Mouse (Mus musculus): Measurements from ENCODE around the gene Ccdc142. TPM values are rescaled to one million over a fixed set of nuclear protein-coding genes. Genes with fewer than 3 reads are reported as not detected.

Gene Ccdc142
- polyA plus RNA-seq, 1 experiment from 2014 or later: 3.0 TPM

- Histone ChIP-seq H3K4me2 (peak overlapping the region; percentile 62), H3K27me3 (peaks cover 25% of the 10 kb centered on the region), H3K27ac (peak overlapping the region; percentile 94), H3K4me3 (peak overlapping the region; percentile 43), H3K9ac (peak overlapping the region; percentile 76), H3K4me1 (replicated peaks) (peaks cover 46% of the 10 kb centered on the region), H3K9me3 (no peaks in the 10 kb centered on the region), H3K36me3 (no peaks in the 10 kb centered on the region)
- peak; percentile 74 for ATAC-seq (ENCODE audit: low FRiP score)
- under 1% methylated on average over 24 of the region's 26 CpGs for WGBS
Observed at GRCm38 (mm10) chr6:83136881-83137575, 35.6 kb downstream of the Ccdc142 start.

DNA sequence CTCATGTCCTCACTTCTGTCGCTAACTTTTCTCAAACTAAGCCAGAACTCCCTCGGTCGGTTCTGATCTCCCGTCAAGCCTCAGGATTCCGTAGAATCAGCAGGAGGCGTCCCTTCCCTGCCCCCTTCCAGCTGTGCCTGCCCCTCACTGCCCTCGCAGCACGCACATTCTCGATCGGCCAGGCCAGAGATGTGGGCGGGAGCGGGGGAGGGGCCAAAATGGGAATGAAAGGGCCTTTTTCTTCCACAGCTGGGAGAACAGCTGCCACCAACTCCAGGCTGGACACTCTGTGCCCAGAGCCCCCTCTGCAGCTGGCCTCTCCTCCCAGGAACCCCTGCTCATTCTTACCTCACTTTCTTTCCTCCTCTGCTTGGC lies 36.2 kb downstream of the Ccdc142 start:
- 1% methylated on average over 12 of the region's 12 CpGs for WGBS
- peak; percentile 55 for ATAC-seq (ENCODE audit: low FRiP score)
- Histone ChIP-seq H3K9me3 (no peaks in the 10 kb centered on the region), H3K4me1 (replicated peaks) (peaks cover 51% of the 10 kb centered on the region), H3K27me3 (peaks cover 25% of the 10 kb centered on the region), H3K4me2 (peak overlapping the region; percentile 62), H3K9ac (peak overlapping the region; percentile 76), H3K4me3 (peak overlapping the region; percentile 43), H3K27ac (peak overlapping the region; percentile 94), H3K36me3 (no peaks in the 10 kb centered on the region)

DNA sequence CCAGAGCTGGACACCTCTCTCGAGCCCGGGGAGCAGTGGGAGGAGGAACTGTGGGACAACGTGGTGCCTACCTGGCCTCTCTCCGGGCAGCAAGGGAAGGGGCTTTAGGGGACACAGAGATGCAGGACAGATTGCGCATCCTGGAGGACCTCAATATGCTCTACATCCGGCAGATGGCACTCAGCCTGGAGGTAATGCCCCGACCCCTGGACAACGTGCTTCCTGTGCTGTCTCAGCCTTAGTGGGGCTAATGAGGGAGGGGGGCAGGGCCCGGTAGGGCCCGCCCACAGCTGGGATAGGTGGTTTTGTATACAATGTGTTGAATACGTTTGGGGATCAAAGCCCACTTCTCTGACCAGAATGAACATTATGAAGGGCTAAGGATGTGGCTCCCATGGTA lies 36.7 kb downstream of the Ccdc142 start:
- Histone ChIP-seq H3K9me3 (no peaks in the 10 kb centered on the region), H3K36me3 (no peaks in the 10 kb centered on the region), H3K9ac (peak overlapping the region; percentile 76), H3K27me3 (peaks cover 25% of the 10 kb centered on the region), H3K4me1 (replicated peaks) (peaks cover 56% of the 10 kb centered on the region), H3K4me3 (peak overlapping the region; percentile 43), H3K27ac (peak overlapping the region; percentile 94), H3K4me2 (peak overlapping the region; percentile 62)
- WGBS: under 1% methylated on average over 11 of the region's 11 CpGs
- ATAC-seq (ENCODE audit: low FRiP score): no peak; the same call in 1 of the 2 replicates

DNA sequence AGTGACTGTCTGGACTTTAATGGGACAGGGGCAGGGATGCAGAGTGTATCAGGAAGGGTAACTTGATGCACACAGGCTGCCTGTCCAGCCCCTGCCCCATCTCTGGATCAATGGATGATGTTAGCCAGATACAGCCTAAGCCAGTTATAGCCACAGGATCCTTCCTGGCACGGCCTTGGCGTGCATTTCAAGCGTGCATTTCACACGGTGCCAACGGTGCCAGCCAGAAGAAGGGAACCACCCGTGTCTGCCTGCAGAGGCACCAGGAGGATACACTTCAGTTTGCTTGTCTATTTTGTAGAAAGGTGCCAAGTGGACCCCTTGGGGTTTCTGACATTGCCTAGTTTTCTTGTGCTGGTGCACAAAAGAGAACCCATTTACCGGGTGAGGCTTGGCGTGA lies 38.6 kb downstream of the Ccdc142 start:
- Histone ChIP-seq H3K36me3 (no peaks in the 10 kb centered on the region), H3K4me1 (replicated peaks) (peaks cover 57% of the 10 kb centered on the region), H3K27ac (no peak overlapping the region), H3K4me3 (no peak overlapping the region), H3K4me2 (no peak overlapping the region), H3K9ac (0 out of 2 replicates have a peak overlapping the region, but pooled peaks have one; percentile 24), H3K27me3 (peaks cover 18% of the 10 kb centered on the region), H3K9me3 (no peaks in the 10 kb centered on the region)
- WGBS: 92% methylated on average over 8 of the region's 8 CpGs
- ATAC-seq (ENCODE audit: low FRiP score): no peak

GRCm38 (mm10) chr6:83141636-83142035 lies 40.2 kb downstream of the Ccdc142 start:
- peaks cover 2% of the 10 kb centered on the region; the same call in 1 of the 2 replicates for H3K27me3 ChIP-seq
- no peaks in the 10 kb centered on the region for H3K9me3 ChIP-seq
- no peaks in the 10 kb centered on the region for H3K36me3 ChIP-seq
- H3K27ac ChIP-seq: no peak overlapping the region
- ATAC-seq (ENCODE audit: low FRiP score): no peak
- WGBS: 27% methylated on average over 4 of the region's 4 CpGs
- peak overlapping the region; percentile 71 for H3K4me2 ChIP-seq
- peak overlapping the region; percentile 75 for H3K9ac ChIP-seq
- H3K4me1 ChIP-seq (replicated peaks): peaks cover 45% of the 10 kb centered on the region
- H3K4me3 ChIP-seq: peak overlapping the region; percentile 41; the same call in 1 of the 2 replicates

DNA sequence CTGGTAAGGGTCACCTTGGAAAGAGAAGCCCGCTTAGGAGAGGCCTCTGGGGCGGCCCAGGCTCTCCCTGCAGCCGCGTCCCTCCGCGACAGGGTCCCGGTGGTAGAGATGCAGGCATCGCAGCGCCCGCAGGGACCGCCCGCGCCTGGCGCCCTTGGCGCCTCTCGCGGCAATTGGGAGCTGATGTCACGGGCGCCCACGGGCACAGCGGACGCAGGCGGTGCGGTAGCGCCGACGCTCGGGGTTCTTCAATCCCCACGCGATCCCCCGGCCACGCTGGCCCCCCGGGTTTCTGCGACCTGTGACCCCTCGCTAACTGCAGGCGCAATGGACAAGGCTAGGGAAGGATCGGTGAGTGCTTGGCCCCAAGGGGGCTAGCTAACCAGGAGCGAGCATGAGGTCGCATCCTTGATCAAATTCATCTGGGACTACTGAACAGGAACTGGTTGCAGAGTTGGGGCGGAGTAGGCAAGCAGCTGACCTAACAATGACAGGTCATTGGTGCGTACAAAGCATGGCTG lies 40.9 kb downstream of the Ccdc142 start:
- H3K27ac ChIP-seq: no peak overlapping the region; the same call in 1 of the 2 replicates
- ATAC-seq (ENCODE audit: low FRiP score): no peak; the same call in 1 of the 2 replicates

DNA sequence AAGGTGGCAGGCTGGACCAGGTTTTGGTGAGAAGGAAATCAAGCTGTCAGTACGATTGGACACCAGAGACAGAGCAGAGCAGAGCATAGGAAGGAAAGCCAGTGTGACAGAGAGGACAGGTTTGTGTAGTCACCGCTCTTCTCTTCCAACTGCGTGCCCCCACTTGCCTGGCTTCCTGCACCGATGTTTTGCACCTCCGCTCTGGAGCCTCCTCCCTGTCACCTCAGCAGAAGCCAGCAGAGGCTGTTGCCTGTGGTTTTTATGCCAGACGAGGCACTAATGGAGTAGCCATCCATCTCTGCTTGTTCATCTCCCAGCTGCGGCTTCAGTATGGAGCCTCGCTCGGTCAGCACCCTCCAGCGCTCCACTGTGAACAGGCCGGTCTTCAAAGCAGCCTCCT lies 41.5 kb downstream of the Ccdc142 start:
- Histone ChIP-seq H3K27me3 (no peaks in the 10 kb centered on the region), H3K36me3 (peaks cover 6% of the 10 kb centered on the region), H3K4me1 (replicated peaks) (peaks cover 33% of the 10 kb centered on the region), H3K9me3 (no peaks in the 10 kb centered on the region), H3K9ac (peak overlapping the region; percentile 75; the same call in 1 of the 2 replicates), H3K4me2 (no peak overlapping the region; the same call in 1 of the 2 replicates), H3K27ac (peak overlapping the region; percentile 23; the same call in 1 of the 2 replicates), H3K4me3 (no peak overlapping the region)
- 44% methylated on average over 11 of the region's 11 CpGs for WGBS
- ATAC-seq (ENCODE audit: low FRiP score): no peak

More for the DNA sequence above, 40.9 kb downstream of the Ccdc142 start:
- Histone ChIP-seq H3K36me3 (peaks cover 1% of the 10 kb centered on the region; the same call in 1 of the 2 replicates), H3K4me3 (peak overlapping the region; percentile 41), H3K9ac (peak overlapping the region; percentile 75), H3K4me2 (peak overlapping the region; percentile 71), H3K9me3 (no peaks in the 10 kb centered on the region), H3K27me3 (no peaks in the 10 kb centered on the region), H3K4me1 (replicated peaks) (peaks cover 39% of the 10 kb centered on the region)
- 2% methylated on average over 41 of the region's 41 CpGs for WGBS

DNA sequence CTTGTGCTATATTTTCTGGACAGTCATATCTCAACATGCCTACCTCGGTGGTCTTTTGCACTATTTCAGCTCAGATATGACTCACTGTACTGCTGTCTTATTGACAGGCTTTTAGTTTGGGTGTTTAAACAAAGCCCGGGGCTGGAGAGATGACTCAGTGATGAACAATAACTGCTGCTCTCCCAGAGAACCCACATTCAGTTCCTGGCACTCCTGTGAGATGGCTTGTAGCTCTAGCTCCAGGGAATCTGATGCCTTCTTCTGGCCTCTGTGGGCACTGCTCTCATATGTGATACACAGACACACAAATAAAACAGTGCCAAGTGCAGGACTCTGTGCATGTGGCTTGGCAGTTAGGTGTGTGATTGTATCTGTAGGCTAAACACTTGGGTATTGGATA lies 43.8 kb downstream of the Ccdc142 start:
- Histone ChIP-seq H3K9ac (no peak overlapping the region), H3K27ac (no peak overlapping the region), H3K4me3 (no peak overlapping the region), H3K27me3 (no peaks in the 10 kb centered on the region), H3K4me2 (no peak overlapping the region), H3K9me3 (no peaks in the 10 kb centered on the region), H3K4me1 (replicated peaks) (peaks cover 17% of the 10 kb centered on the region), H3K36me3 (peaks cover 26% of the 10 kb centered on the region)
- no peak for ATAC-seq (ENCODE audit: low FRiP score)
- WGBS: 75% methylated on average over 2 of the region's 2 CpGs

DNA sequence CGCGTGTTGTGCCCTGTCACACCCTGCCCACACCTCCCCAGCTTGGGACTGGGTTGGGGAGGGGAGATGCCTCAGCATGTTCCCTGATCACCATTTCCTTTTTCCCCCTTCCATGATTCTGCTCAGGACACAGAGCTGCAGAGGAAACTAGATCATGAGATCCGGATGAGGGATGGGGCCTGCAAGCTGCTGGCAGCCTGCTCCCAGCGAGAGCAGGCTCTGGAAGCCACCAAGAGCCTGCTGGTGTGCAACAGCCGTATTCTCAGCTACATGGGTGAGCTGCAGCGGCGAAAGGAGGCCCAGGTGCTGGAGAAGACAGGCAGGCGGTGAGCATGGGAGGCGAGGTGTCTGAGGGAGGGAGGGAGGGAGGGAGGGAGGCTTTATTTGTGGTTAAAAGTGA lies 44.4 kb downstream of the Ccdc142 start:
- WGBS: 77% methylated on average over 9 of the region's 9 CpGs
- Histone ChIP-seq H3K27ac (no peak overlapping the region), H3K4me2 (no peak overlapping the region), H3K4me3 (no peak overlapping the region), H3K27me3 (no peaks in the 10 kb centered on the region), H3K9ac (no peak overlapping the region), H3K4me1 (replicated peaks) (peaks cover 17% of the 10 kb centered on the region), H3K9me3 (no peaks in the 10 kb centered on the region), H3K36me3 (peaks cover 26% of the 10 kb centered on the region)
- no peak for ATAC-seq (ENCODE audit: low FRiP score)

DNA sequence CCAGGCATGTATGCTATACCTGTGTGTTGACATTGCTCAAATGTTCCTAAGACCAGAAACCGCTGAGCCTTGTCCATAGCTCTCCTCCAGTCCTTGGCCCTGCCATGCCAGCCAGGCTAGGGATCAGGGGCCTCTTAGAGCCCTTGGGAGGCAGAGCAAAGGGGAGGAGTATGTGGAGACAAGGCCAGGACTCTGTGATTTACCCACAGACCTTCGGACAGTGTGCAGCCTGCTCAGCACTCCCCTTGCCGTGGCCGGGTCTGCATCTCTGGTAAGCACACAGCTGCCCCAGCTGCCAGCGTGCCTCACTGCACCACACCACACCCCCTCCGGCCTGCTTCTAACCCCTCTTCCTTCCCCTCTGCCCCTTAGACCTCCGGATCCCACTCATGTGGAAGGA lies 45.9 kb downstream of the Ccdc142 start:
- peak overlapping the region; percentile 24 for H3K9ac ChIP-seq
- 57% methylated on average over 7 of the region's 7 CpGs for WGBS
- no peak overlapping the region for H3K4me3 ChIP-seq
- H3K36me3 ChIP-seq: peaks cover 39% of the 10 kb centered on the region
- ATAC-seq (ENCODE audit: low FRiP score): no peak
- no peaks in the 10 kb centered on the region for H3K27me3 ChIP-seq
- H3K9me3 ChIP-seq: no peaks in the 10 kb centered on the region
- 0 out of 2 replicates have a peak overlapping the region, but pooled peaks have one; percentile 8 for H3K27ac ChIP-seq
- no peak overlapping the region for H3K4me2 ChIP-seq
- peaks cover 20% of the 10 kb centered on the region for H3K4me1 ChIP-seq (replicated peaks)

- no peak for ATAC-seq (ENCODE audit: low FRiP score)
- H3K9me3 ChIP-seq: no peaks in the 10 kb centered on the region
- no peaks in the 10 kb centered on the region for H3K27me3 ChIP-seq
- H3K27ac ChIP-seq: peak overlapping the region; percentile 12; the same call in 1 of the 2 replicates
- H3K4me1 ChIP-seq (replicated peaks): peaks cover 36% of the 10 kb centered on the region
- 24% methylated on average over 8 of the region's 8 CpGs for WGBS
- peak overlapping the region; percentile 58; the same call in 1 of the 2 replicates for H3K9ac ChIP-seq
- H3K4me3 ChIP-seq: no peak overlapping the region
- H3K36me3 ChIP-seq: peaks cover 49% of the 10 kb centered on the region
- H3K4me2 ChIP-seq: no peak overlapping the region
Observed at GRCm38 (mm10) chr6:83151721-83152120, 50.3 kb downstream of the Ccdc142 start.

GRCm38 (mm10) chr6:83153038-83153437 lies 51.6 kb downstream of the Ccdc142 start:
- 87% methylated on average over 12 of the region's 12 CpGs for WGBS
- no peak overlapping the region for H3K9ac ChIP-seq

More at GRCm38 (mm10) chr6:83153038-83153437, 51.6 kb downstream of the Ccdc142 start:
- Histone ChIP-seq H3K36me3 (peaks cover 41% of the 10 kb centered on the region), H3K4me3 (no peak overlapping the region), H3K9me3 (no peaks in the 10 kb centered on the region), H3K4me1 (replicated peaks) (peaks cover 37% of the 10 kb centered on the region), H3K27ac (no peak overlapping the region), H3K27me3 (no peaks in the 10 kb centered on the region), H3K4me2 (no peak overlapping the region)
- ATAC-seq (ENCODE audit: low FRiP score): no peak
